Mouse (Mus musculus): ENCODE data around the gene Arrdc2. TPM values are rescaled to one million over a fixed set of nuclear protein-coding genes. Genes with fewer than 3 reads are reported as not detected.

Gene Arrdc2
- 7.8 and 8.0 TPM in 2 replicates for polyA plus RNA-seq (2015; fragmentation: Nextera tagmentation; extraction: Ambion mirVana)

- H3K36me3 ChIP-seq, result no peaks in the 10 kb centered on the region
- no peaks in the 10 kb centered on the region for H3K27me3 ChIP-seq
- H3K4me1 ChIP-seq (replicated peaks), result peaks cover 18% of the 10 kb centered on the region
- peak within 1 kb of the TSS; percentile 77 for H3K4me2 ChIP-seq
- peak; percentile 97 for ATAC-seq (ENCODE audit: low FRiP score, low read depth)
- WGBS, result 2% methylated on average over 55 of the region's 55 CpGs
- no peaks in the 10 kb centered on the region for H3K9me3 ChIP-seq
- H3K27ac ChIP-seq (replicated peaks), result peak within 1 kb of the TSS; percentile 92
- H3K4me3 ChIP-seq, result peak within 1 kb of the TSS; percentile 62
- H3K9ac ChIP-seq, result peak within 1 kb of the TSS; percentile 67
Measured at GRCm38 (mm10) chr8:70839408-70840351, at the start of gene Arrdc2. Arrdc2 (minus strand) TSS chr8:70839720.

- no peak for ATAC-seq (ENCODE audit: low FRiP score, low read depth)
- Histone ChIP-seq H3K9me3 (no peaks in the 10 kb centered on the region), H3K27me3 (peaks cover 26% of the 10 kb centered on the region), H3K27ac (replicated peaks) (no peak overlapping the region), H3K9ac (no peak overlapping the region), H3K36me3 (no peaks in the 10 kb centered on the region), H3K4me2 (peak overlapping the region; percentile 19), H3K4me3 (peak overlapping the region; percentile 16; the same call in 1 of the 2 replicates), H3K4me1 (replicated peaks) (peaks cover 8% of the 10 kb centered on the region)
- 1% methylated on average over 16 of the region's 18 CpGs for WGBS
Measured at GRCm38 (mm10) chr8:70887669-70888068, 48.1 kb upstream of the Arrdc2 start.

GRCm38 (mm10) chr8:70885612-70886011, 46.1 kb upstream of the Arrdc2 start:
- 19% methylated on average over 12 of the region's 12 CpGs for WGBS
- no peaks in the 10 kb centered on the region for H3K4me1 ChIP-seq (replicated peaks)
- H3K36me3 ChIP-seq, result no peaks in the 10 kb centered on the region
- no peak for ATAC-seq (ENCODE audit: low FRiP score, low read depth)
- H3K27ac ChIP-seq (replicated peaks), result no peak overlapping the region
- H3K4me3 ChIP-seq, result no peak overlapping the region
- H3K9ac ChIP-seq, result no peak overlapping the region
- H3K4me2 ChIP-seq, result no peak overlapping the region
- peaks cover 5% of the 10 kb centered on the region for H3K27me3 ChIP-seq
- H3K9me3 ChIP-seq, result no peaks in the 10 kb centered on the region

GRCm38 (mm10) chr8:70884683-70885082, 45.2 kb upstream of the Arrdc2 start:
- Histone ChIP-seq H3K4me3 (no peak overlapping the region), H3K4me1 (replicated peaks) (no peaks in the 10 kb centered on the region), H3K27ac (replicated peaks) (no peak overlapping the region), H3K9ac (no peak overlapping the region), H3K9me3 (no peaks in the 10 kb centered on the region), H3K4me2 (no peak overlapping the region), H3K27me3 (0 out of 2 replicates have a peak, but pooled peaks cover 5% of the 10 kb centered on the region), H3K36me3 (no peaks in the 10 kb centered on the region)
- WGBS, result 89% methylated on average over 10 of the region's 10 CpGs
- no peak for ATAC-seq (ENCODE audit: low FRiP score, low read depth)

- Histone ChIP-seq H3K4me1 (replicated peaks) (no peaks in the 10 kb centered on the region), H3K27ac (replicated peaks) (no peak overlapping the region), H3K9me3 (no peaks in the 10 kb centered on the region), H3K4me3 (no peak overlapping the region), H3K27me3 (0 out of 2 replicates have a peak, but pooled peaks cover 5% of the 10 kb centered on the region), H3K36me3 (no peaks in the 10 kb centered on the region), H3K4me2 (no peak overlapping the region), H3K9ac (no peak overlapping the region)
- ATAC-seq (ENCODE audit: low FRiP score, low read depth), result no peak
- 84% methylated on average over 4 of the region's 4 CpGs for WGBS
Measured at GRCm38 (mm10) chr8:70884186-70884585, 44.7 kb upstream of the Arrdc2 start.

GRCm38 (mm10) chr8:70880546-70880945, 41.0 kb upstream of the Arrdc2 start:
- Histone ChIP-seq H3K27me3 (no peaks in the 10 kb centered on the region), H3K36me3 (no peaks in the 10 kb centered on the region), H3K4me3 (no peak overlapping the region), H3K4me1 (replicated peaks) (no peaks in the 10 kb centered on the region), H3K9ac (no peak overlapping the region), H3K4me2 (no peak overlapping the region), H3K27ac (replicated peaks) (no peak overlapping the region), H3K9me3 (no peaks in the 10 kb centered on the region)
- ATAC-seq (ENCODE audit: low FRiP score, low read depth), result no peak
- 36% methylated on average over 11 of the region's 11 CpGs for WGBS

- 6% methylated on average over 4 of the region's 4 CpGs for WGBS
- Histone ChIP-seq H3K27me3 (no peaks in the 10 kb centered on the region), H3K27ac (replicated peaks) (no peak overlapping the region), H3K9me3 (no peaks in the 10 kb centered on the region), H3K4me3 (no peak overlapping the region), H3K36me3 (no peaks in the 10 kb centered on the region), H3K4me2 (no peak overlapping the region), H3K9ac (no peak overlapping the region), H3K4me1 (replicated peaks) (no peaks in the 10 kb centered on the region)
- ATAC-seq (ENCODE audit: low FRiP score, low read depth), result no peak; the same call in 1 of the 2 replicates
Measured at GRCm38 (mm10) chr8:70880126-70880525, 40.6 kb upstream of the Arrdc2 start.

- no peak for ATAC-seq (ENCODE audit: low FRiP score, low read depth)
- H3K4me3 ChIP-seq, result no peak overlapping the region
- 0 out of 2 replicates have a peak, but pooled peaks cover under 1% of the 10 kb centered on the region for H3K4me1 ChIP-seq (replicated peaks)
- no peaks in the 10 kb centered on the region for H3K36me3 ChIP-seq
- no peaks in the 10 kb centered on the region for H3K27me3 ChIP-seq
- H3K27ac ChIP-seq (replicated peaks), result no peak overlapping the region
- H3K9me3 ChIP-seq, result no peaks in the 10 kb centered on the region
- WGBS, result 45% methylated on average over 4 of the region's 4 CpGs
- H3K4me2 ChIP-seq, result no peak overlapping the region
- no peak overlapping the region for H3K9ac ChIP-seq
Measured at GRCm38 (mm10) chr8:70879500-70879899, 40.0 kb upstream of the Arrdc2 start.

GRCm38 (mm10) chr8:70878178-70878577, 38.7 kb upstream of the Arrdc2 start:
- WGBS, result 42% methylated on average over 2 of the region's 2 CpGs
- Histone ChIP-seq H3K4me2 (no peak overlapping the region), H3K36me3 (no peaks in the 10 kb centered on the region), H3K4me1 (replicated peaks) (0 out of 2 replicates have a peak, but pooled peaks cover 6% of the 10 kb centered on the region), H3K27ac (replicated peaks) (no peak overlapping the region), H3K27me3 (no peaks in the 10 kb centered on the region), H3K9me3 (no peaks in the 10 kb centered on the region), H3K9ac (no peak overlapping the region), H3K4me3 (no peak overlapping the region)
- no peak for ATAC-seq (ENCODE audit: low FRiP score, low read depth)

- H3K27ac ChIP-seq (replicated peaks), result no peak overlapping the region
- H3K9ac ChIP-seq, result no peak overlapping the region
- no peak overlapping the region for H3K4me3 ChIP-seq
- 64% methylated on average over 4 of the region's 4 CpGs for WGBS
- H3K36me3 ChIP-seq, result no peaks in the 10 kb centered on the region
- H3K4me2 ChIP-seq, result no peak overlapping the region
- H3K27me3 ChIP-seq, result no peaks in the 10 kb centered on the region
- ATAC-seq (ENCODE audit: low FRiP score, low read depth), result no peak
- H3K4me1 ChIP-seq (replicated peaks), result peaks cover 21% of the 10 kb centered on the region
- no peaks in the 10 kb centered on the region for H3K9me3 ChIP-seq
Measured at GRCm38 (mm10) chr8:70876382-70876781, 36.9 kb upstream of the Arrdc2 start.

GRCm38 (mm10) chr8:70874441-70874840, 34.9 kb upstream of the Arrdc2 start:
- peaks cover 27% of the 10 kb centered on the region for H3K4me1 ChIP-seq (replicated peaks)
- H3K27ac ChIP-seq (replicated peaks), result peak overlapping the region; percentile 91; the same call in 1 of the 2 replicates
- no peak overlapping the region for H3K4me2 ChIP-seq
- H3K4me3 ChIP-seq, result no peak overlapping the region
- no peaks in the 10 kb centered on the region for H3K36me3 ChIP-seq
- H3K9ac ChIP-seq, result no peak overlapping the region
- H3K27me3 ChIP-seq, result no peaks in the 10 kb centered on the region
- H3K9me3 ChIP-seq, result no peaks in the 10 kb centered on the region
- WGBS, result 91% methylated on average over 13 of the region's 13 CpGs
- ATAC-seq (ENCODE audit: low FRiP score, low read depth), result no peak

GRCm38 (mm10) chr8:70873364-70873985, 34.0 kb upstream of the Arrdc2 start, which contains the start of gene Ccdc124:
Ccdc124 (minus strand) TSS chr8:70873935.
- H3K9me3 ChIP-seq, result no peaks in the 10 kb centered on the region
- peak; percentile 89 for ATAC-seq (ENCODE audit: low FRiP score, low read depth)
- H3K9ac ChIP-seq, result peak within 1 kb of the TSS; percentile 72
- H3K27me3 ChIP-seq, result no peaks in the 10 kb centered on the region
- peaks cover 37% of the 10 kb centered on the region for H3K4me1 ChIP-seq (replicated peaks)
- H3K36me3 ChIP-seq, result no peaks in the 10 kb centered on the region
- H3K27ac ChIP-seq (replicated peaks), result peak within 1 kb of the TSS; percentile 91
- H3K4me3 ChIP-seq, result peak within 1 kb of the TSS; percentile 86
- H3K4me2 ChIP-seq, result peak within 1 kb of the TSS; percentile 97
- WGBS, result under 1% methylated on average over 46 of the region's 46 CpGs

Data from hindbrain, embryonic 15.5 days (tissue).